Mouse (Mus musculus) ES-CJ7 (cell line): ENCODE measurements around the gene Rad51b.

ENCODE experiments used
- DNase-seq: peaks from one replicate; pipeline ENCODE4 v3.0.0; 2011; ENCODE audit warnings: low read depth, low spot score

Rad51b gene

GRCm38 (mm10) chr12:79729926-79730506 is 432.9 kb downstream of the Rad51b start:
- DNase-seq: no peak

DNA sequence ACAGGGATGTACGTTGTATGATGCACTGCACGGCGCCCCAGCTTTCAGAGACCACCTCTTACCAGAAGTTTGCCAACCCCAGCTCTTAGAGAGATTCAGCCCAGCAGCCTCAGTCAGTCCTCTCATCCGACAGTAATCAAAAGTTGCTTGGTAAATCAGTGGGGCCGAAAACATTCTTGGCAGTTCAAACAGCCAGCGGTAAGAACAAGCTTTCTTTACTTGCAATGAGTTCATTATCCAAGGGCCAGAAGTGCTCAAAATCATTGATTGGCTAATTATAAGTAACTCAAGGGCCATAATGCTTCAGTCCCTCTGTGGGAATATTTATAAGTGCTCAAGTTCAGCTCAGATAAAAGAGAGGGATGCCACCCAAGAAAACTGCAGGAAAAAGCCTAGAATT is 434.8 kb downstream of the Rad51b start:
- no peak for DNase-seq

DNA sequence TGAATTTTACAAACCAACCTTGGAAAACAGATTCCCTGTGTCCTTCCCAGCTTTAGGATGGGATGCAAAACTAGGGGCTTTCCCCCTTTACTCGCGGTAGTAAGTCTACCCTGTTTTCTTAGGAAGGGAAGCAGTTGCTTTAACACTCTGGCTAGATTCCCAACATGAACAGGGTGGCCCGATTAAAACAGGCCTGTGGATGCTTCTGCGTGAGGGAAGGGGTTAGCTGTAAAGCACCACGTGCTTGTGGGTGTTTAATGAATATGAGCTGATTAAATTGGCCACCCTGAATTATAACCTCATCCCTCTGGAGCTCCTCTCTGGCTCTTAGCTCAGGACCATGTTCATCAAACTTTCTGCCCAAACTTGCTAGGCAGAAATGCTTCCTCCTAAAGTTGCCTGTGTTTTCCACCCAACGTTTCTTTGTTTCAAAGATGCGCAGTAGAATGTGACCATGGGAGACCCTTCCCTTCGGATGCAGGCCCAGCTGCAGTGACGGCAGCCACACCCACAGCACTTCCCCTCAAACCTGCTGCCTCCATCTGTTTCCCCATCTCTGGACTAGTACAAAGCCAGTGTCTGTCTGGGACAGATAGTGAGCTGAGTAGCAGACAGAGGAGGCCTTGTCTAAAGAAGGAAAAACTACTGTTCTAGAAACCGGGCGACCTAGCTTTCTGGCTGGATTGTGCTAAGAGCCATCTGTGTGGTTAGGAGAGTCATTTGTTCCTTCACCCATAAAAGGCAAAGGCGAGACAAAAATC is 435.5 kb downstream of the Rad51b start:
- DNase-seq: peak; percentile 9

- no peak for DNase-seq
Observed at GRCm38 (mm10) chr12:79735341-79735785, 438.3 kb downstream of the Rad51b start.

DNA sequence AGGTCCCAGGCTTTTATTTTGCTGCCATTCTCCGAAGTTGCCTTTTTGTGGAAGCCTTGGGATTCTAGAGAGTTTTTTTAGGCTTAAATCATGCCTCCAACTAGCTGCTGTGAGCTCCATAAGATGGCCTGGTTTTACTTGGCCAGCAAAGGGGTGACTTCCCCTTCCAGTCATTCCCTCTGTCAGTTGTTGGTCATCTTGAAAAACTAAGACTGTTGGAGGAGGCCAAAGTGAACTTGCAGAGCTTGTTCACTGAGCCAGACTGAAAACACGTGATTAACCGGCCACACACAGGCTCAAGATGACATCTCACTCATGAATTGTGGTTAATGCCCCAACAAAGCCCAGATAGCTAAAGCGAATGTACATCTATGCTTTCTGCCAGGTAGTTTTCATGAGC is 438.8 kb downstream of the Rad51b start:
- no peak for DNase-seq

DNA sequence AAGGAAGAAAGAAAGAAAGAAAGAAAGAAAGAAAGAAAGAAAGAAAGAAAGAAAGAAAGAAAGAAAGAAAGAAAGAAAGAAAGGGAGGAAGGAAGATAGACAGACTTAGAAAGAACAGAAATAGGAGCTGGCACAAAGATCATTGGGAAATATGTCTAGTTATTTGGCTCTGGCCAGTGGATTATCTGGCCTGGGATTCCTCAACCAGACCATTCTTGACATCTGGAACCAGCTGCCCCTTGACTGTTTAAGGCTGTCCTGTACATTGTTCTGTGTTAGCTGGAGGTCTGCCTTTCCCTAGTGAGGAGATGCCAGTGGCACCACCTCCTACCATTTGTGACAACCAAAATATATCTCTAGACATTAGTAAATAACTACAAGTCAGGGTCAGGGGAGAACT is 441.6 kb downstream of the Rad51b start:
- no peak for DNase-seq

- no peak for DNase-seq
Observed at GRCm38 (mm10) chr12:79739918-79740639, 443.0 kb downstream of the Rad51b start.

GRCm38 (mm10) chr12:79742211-79742610 is 445.1 kb downstream of the Rad51b start:
- DNase-seq: no peak

- DNase-seq: no peak
Observed at GRCm38 (mm10) chr12:79744131-79744530, 447.0 kb downstream of the Rad51b start.

- DNase-seq: no peak
Observed at GRCm38 (mm10) chr12:79745225-79745624, 448.1 kb downstream of the Rad51b start.

- DNase-seq: no peak
Observed at GRCm38 (mm10) chr12:79745845-79746510, 448.9 kb downstream of the Rad51b start.

DNA sequence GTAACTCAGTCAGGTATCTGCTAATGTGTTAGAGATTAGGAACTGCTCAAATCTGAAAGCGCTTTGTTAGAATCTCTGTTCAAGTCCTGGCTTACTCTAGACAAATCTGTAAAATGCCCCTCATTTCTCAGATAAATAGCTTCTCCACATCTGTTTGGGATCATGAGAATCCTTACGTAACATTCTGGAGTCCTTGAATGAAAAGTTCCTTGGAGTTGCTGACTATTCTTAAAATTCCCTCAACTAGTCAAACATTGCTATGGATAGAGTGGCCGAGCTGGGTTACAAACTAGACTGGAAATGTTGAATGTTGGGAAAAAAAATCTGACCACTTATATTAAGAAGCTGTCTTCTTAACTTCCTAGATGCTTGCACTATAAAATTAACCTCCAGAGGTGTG is 450.5 kb downstream of the Rad51b start:
- DNase-seq: no peak

DNA sequence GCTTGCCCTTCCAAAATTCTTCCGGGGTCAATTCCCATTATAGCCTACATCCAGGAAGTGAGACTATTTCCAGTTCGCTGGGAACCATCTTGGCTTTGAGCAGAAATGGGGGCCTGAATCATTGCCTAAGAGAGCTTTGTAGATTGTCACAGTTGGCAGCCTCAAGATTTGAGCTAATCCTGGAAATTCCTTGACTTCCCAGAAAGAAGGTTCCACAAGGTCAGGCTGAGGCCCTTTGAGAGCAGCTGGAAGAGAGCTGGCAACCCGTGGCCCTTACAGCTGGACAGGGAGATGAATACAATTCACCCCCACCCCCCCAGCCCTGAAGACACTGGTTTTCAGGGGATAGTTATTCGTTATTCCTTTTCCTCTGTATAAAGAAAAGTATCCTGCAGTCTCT is 451.8 kb downstream of the Rad51b start:
- no peak for DNase-seq

GRCm38 (mm10) chr12:79750253-79751125 is 453.4 kb downstream of the Rad51b start:
- DNase-seq: no peak

GRCm38 (mm10) chr12:79751781-79752180 is 454.7 kb downstream of the Rad51b start:
- no peak for DNase-seq

DNA sequence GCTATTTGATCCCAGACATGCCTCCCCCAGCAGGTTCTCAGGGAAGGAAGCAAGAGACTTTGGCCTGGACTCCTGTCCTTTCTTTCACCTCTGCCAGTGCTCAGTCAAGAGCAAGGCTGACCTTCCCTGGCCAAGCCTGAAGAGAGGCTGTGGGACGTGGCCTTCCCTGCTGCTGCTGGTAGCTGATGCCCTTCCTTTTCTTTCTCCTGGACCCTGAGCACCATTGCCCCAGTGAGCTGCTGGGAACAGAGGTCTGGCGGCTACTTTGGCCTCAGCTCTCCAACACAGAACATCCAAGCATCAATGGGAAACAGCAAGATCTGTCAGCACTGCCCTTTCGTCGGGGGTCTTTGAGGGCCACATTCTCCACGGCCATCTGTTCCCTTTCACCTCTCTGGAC is 455.1 kb downstream of the Rad51b start:
- no peak for DNase-seq

DNA sequence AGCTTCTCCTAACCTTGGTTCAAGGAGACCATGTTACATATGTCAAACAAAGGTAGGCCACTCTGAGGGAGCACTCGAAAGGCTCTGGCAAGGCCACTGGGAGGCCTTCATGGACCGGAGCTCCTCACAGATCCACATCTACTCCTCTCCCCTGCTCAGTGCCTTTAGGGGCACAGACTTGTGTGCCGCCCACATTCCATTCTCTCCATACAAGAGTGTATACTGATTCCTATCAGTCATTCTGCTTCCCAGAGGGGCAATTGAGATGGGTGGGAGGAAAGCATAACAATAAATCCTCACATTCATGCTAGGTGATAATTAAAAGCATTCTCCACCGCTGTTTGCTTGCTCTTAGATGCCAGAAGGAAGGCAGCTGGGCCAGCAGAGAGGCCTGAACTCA is 458.5 kb downstream of the Rad51b start:
- no peak for DNase-seq

DNA sequence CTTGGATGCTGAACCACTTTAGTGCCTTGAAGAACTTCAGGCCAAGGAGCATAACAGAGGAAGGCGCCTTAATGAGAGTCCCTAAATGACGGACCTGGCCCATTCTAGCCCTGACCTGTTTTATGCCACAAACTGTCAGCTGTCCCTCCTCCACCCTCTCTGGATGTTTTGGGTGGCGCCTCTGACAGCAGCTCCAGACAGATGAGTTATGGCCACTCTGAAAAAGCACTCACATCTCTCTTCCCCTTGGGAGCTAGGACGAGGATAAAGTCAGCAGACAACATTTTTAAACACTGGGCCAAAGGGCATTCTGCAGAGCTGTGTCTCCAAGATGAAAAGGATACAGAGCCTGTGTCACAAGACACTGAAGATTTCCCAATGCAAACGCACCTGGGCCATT is 459.3 kb downstream of the Rad51b start:
- DNase-seq: no peak

DNA sequence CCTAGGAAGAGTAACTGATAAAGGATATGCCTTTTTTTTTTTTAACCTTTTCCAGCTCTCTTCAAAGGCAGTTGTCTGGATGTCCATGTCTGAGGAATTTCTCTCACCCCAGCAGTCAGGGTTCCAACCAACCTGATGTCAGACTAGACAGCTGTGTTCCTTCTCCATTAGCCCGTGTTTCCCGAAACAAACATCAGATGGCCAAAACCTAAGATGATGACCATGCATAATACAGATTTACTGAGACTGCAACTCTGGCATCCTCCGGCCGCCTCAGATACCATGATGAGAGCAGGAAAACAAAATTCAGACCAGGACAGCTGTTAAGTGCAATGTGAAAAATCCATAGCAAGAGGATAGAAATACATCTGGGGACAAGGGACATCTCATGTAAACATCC is 460.7 kb downstream of the Rad51b start:
- no peak for DNase-seq

GRCm38 (mm10) chr12:79759180-79759902 is 462.3 kb downstream of the Rad51b start:
- DNase-seq: peak; percentile 41

DNA sequence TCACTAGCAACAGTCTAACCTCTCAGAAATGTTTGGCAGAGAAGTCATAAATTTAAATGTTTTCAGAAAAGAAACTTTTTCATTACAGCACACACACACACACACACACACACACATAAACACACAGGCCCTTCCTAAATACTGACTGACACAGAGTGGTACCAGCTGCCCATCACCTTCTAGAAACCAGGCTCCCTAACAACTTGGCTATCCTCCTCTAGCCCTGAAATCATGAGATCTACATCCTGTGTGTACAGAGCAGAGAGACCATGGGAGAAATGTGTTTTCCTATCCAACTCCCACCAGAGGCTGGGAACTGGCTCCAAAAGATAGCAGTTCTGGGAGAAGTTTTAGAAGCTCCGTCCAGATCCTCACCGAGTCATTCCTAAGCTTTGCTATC is 464.1 kb downstream of the Rad51b start:
- no peak for DNase-seq
